Mouse (Mus musculus) adrenal gland, postnatal 10 days (tissue): ENCODE results near the gene Dbn1. TPM values are rescaled to one million over a fixed set of nuclear protein-coding genes. Genes with fewer than 3 reads are reported as not detected.
"Not testable (repeated sequence)": the region's sequence is repeated elsewhere in the genome, so short reads cannot be mapped to it uniquely, and the experiment has no call there.

Experiments
- DNase-seq: peaks from one replicate; pipeline ENCODE4 v3.0.0; 2021; ENCODE audit warnings: mixed read lengths
- microRNA-seq: library from miRNA; unstranded; fragments of <30 nt; microRNA quantifications from one replicate; pipeline ENCODE4 v1.2.0, GENCODE M21; 2021
- total RNA-seq, 2 experiments: library from RNA; stranded (reverse); gene quantifications; 2 replicates each; pipeline ENCODE4 v1.2.3; 2021

Gene Dbn1
- total RNA-seq, 2 experiments from 2014 or later, result 32.1 to 41.6 TPM

DNA sequence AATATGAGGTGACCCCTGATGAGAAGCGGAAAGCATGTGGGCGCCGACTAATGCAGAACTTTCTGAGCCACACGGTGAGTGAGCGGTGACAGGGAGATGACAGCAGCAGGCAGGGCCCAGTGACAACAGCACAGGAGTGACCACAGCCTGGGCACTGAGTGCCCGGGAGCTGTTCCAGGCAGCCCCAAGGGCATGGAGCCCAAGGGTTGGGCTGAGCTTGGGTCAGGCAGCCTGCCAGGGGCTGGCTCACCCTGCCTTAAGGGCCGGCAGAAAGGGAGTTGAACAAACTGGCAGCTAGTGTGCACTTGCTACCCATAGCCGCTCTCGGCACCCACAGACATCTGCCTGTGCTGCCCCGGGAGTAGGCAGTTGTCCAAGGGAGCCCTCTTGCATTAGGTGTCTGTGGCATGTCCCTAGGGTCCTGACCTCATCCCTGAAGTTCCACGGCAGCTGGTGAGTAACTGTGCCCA, 37.4 kb downstream of the Dbn1 start:
- peak; percentile 94 for DNase-seq

GRCm38 (mm10) chr13:55449679-55450441, 38.1 kb downstream of the Dbn1 start:
- no peak for DNase-seq

DNA sequence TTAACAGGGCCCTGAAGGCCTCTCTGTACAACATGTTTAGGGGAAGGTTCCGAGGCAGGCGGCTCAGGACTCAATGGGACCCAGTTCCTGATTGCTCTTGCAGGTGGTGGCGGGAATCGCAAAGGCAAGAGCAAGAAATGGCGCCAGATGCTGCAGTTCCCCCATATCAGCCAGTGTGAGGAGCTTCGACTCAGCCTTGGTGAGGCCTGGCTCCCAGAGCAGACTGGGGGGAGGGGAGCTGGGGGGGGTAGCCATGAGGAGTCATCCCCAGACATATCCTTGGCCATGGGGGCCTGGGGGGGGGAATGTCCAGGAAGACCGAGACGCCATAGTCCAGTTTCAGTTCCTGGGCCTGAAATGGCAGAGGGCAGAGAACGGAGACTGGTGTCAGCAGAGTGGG, 38.7 kb downstream of the Dbn1 start:
- DNase-seq, result no peak

DNA sequence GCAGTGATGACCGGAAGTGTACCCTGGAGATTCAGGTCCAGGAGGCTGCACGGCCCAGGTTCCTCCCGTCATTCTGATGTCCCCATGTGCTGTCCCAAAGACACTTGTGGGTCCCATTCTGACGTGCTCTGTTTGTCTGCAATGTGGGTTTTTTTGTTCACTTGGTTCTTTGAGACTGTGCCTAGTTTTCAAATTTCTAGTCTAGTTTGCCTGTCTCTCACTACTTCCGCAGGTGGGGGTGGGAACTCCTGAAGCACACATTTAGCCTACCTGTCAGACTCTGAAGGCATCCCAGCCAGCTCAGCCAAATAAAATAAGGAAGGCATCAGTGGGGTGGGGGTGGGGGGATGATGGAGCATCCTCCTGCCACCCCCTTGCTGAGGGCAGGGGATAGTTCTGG, 39.8 kb downstream of the Dbn1 start:
- DNase-seq, result no peak

- no peak for DNase-seq
Measured at GRCm38 (mm10) chr13:55447543-55447943, 40.4 kb downstream of the Dbn1 start.

- no peak for DNase-seq
Measured at GRCm38 (mm10) chr13:55446483-55447105, 41.3 kb downstream of the Dbn1 start.

DNA sequence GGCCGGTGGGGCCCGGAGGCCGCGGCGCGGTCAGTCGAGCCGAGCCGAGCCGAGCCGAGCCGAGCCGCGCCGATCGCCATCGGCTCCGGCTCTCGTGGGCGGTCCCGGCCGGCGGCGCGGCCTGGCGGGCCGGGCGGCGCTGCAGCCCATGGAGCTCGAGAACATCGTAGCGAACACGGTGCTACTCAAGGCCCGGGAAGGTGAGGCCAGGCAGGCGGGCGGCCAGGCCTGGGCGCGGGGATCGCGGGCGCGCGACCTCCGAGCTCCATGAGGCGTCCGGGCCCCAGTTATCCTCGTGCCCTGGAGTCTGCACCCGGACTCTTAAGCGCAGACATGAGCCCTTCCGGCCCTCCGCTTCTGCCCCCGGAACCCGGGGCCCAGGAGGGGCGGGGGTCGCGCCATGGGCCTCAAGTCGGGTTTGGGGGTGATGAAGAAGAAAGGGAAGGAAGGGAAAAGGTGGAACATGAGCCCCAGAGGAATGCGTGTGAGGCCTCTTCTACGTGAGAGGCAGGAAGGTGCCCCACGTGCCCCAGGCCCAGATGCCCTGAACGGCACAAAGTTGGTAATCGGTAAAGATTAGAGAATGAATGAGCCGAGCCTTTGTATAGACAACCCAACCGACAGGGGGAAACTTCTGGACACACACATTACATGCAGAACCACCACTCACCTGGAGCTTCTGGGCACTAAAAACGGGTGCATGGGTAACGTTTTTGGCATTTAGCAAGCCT, 42.4 kb downstream of the Dbn1 start:
- no peak for DNase-seq

GRCm38 (mm10) chr13:55444937-55445315, 43.0 kb downstream of the Dbn1 start, which contains the start of gene Grk6:
Gene Grk6 (plus strand): TSS chr13:55445072.
- DNase-seq, result peak; percentile 99

DNA sequence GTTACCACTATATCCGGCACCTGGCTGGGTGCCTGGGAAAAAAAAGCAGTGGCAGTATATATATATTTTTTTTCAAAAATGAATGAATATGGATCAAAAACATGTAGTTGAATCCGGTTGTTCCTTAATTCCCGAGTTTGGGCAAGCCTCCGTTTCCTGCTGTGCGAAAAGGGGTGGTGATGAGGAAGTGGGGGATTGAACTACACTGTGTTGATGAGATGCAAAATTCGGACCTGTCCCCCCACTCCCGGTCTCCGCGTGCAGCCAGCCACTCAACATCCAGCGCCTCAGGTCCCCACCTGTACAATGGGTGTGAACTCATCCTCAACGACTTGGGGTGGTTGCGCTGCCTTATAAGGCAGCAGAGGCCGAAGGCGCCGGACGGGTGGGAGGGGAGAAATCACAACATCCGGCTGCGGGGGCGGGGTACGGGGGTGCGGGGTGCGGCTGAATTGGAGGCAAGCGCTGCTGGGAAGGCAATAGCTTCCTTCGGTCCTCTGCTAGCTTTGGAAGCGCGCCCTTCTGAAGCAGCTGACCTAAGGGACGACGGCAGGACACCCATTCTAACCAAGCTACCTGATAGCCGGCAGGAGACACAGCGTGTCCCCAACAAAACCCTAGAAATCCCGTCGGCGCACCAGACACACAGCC, 43.5 kb downstream of the Dbn1 start:
- DNase-seq, result no peak

GRCm38 (mm10) chr13:55443799-55444285, 44.1 kb downstream of the Dbn1 start:
- no peak for DNase-seq

DNA sequence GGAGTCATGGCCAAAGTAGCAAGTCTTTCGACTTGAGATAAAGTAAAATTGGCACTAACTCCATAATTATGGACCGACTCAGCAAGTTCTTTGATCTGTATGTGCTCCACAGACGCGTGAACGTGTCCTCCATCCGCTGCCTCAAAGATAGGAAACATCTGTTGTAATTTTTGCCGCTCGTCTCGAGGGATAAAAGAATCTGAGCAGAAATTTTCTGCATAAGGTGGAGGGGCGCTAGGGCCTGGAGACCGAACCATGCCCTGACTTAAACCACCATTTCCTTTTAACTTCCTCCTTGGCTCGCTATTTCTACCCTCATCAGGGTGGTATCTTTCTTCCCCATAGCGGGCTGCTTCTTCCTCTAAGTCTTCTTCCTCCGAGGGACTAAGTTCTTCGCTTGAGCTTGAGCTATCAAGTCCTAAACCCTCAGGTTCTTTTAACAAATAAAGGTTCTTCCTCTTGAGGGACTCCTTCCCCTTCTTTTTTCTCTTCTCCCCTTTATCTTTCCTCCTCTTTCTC, 50.7 kb downstream of the Dbn1 start:
- not testable (repeated sequence) for DNase-seq

DNA sequence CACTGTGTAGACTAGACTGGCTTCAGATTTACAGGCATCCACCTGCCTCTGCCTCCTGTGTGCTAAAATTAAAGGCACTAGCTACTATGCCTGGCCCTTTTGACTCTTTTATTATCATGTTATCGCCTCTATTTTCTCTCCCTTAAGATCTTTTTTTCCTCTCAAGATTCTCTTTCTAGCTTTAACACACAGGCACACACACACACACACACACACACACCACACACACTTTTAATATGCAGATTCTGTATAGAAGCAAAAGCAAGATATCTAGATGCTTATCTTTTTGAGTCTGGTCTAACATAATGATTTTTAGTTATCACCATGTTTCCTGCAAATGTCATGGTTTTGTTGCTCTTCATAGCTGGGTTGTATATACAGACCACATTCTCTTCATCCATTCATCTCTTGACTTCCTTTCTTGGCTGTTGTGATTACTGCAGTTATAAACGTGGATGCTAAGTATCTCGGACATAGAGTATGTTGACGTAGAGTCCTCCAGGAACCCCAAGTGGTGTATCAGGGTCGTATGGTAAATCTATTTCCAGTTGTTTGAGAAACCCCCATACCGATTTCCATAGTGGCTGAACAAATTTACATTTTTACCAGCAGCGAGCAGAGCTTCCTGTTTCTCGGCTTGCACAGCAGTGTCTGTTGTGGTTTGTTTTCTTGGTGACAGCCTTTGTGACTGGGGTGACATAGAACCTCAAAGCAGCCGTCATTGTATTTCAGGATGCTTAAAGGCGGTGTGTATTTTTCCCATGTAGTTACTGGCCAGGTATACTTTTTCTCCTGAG, 55.8 kb downstream of the Dbn1 start:
- DNase-seq, result no peak

- no peak for DNase-seq
Measured at GRCm38 (mm10) chr13:55430566-55430965, 57.3 kb downstream of the Dbn1 start.

DNA sequence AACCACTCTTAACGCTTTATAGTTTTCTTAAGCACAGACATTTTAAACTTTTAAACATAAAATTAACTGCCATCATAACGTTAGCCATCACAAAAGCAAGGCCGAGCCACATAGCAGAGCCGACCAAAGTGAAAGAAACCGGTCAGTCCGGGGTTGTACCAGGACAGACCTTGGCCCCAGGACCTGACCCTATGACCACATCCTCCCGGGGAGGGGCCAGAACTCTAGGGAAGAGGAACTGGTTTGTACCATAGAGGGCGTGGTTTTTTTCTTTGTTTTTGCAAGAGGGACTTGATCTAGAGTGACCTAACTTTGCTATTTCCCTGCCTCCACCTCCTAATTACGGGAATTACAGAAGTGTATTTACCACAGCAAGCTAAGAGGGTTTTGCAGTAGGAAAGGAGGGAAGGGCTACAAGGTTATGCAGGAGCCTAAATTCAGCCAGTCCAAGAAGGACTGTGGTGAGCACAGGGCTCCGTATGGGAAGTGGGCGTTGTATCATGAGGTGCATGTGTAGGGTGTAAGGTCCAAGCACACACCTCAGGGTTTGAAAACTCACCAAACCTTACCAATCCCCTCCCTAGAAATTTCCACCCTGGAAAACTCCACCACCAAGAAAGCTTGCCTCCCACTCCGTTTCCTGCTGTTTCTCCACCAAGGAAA, 58.6 kb downstream of the Dbn1 start:
- peak; percentile 77 for DNase-seq

DNA sequence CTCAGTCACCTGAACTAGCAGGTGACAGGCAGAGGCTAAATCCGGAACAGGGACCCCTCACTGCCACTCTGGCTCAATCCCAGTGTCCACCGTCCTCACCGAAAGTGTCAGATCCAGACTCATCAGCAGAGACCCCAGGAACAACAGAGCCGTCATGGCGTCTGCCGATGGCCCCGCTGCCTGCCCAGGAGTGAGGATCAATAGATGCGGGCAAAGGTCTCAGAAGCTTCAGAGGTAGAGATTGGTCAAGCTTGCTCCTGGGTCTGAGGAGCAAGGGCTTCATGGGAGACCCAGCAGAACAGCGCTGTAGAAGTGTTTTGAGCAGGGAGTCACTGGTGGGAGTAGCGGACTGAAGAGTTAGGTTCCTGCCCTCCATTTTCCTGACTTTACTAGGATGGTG, 61.3 kb downstream of the Dbn1 start, which contains the start of gene F12:
TSS of gene F12 (minus strand) at position 181 of the 400 bp plus-strand sequence.
- no peak for DNase-seq

Small RNA genes within 50 kb of the gene (microRNA-seq; reads per million reads assigned to microRNA genes)
- gene Mir6943 (2.8 reads per million), gene Mir6944 (8.3 reads per million, percentile 12 among the genes with 10 or more reads in this experiment), gene Mir6945 (2.3 reads per million)

Other genes starting within 250 kb of the Dbn1 start
- 100 to 1,000 TPM; 168 to 185 TPM for gene Prelid1, start 167.6 kb downstream of the Dbn1 start, total RNA-seq
- gene Rab24, start 166.2 kb downstream of the Dbn1 start, total RNA-seq, result 10 to 100 TPM; 54.8 to 67.8 TPM
- 10 to 100 TPM; 11.0 to 12.8 TPM for gene Mxd3, start 158.3 kb downstream of the Dbn1 start, total RNA-seq
- 100 to 1,000 TPM; 105 to 113 TPM for gene Lman2, start 125.3 kb downstream of the Dbn1 start, total RNA-seq
- 1 to 10 TPM; 1.9 to 2.6 TPM for gene Rgs14, start 118.4 kb downstream of the Dbn1 start, total RNA-seq
- under 1 TPM in 1 of 2 experiments, not detected in 1; 0.42 TPM for gene Slc34a1, start 89.9 kb downstream of the Dbn1 start, total RNA-seq
- not detected for gene Pfn3, start 72.9 kb downstream of the Dbn1 start, total RNA-seq
- 100 to 1,000 TPM in 1 of 2 experiments, 10 to 100 TPM in 1; 39.7 to 101 TPM for gene F12, start 61.3 kb downstream of the Dbn1 start, total RNA-seq
- gene Grk6, start 43.0 kb downstream of the Dbn1 start, total RNA-seq, result 10 to 100 TPM; 40.2 to 47.0 TPM
- 1 to 10 TPM; 3.7 to 4.2 TPM for gene Prr7, start 23.8 kb downstream of the Dbn1 start, total RNA-seq
- gene Pdlim7, start 25.6 kb upstream of the Dbn1 start, total RNA-seq, result 10 to 100 TPM; 31.6 to 39.4 TPM
- gene Dok3, start 41.2 kb upstream of the Dbn1 start, total RNA-seq, result 1 to 10 TPM; 5.0 to 5.1 TPM
- gene Ddx41, start 48.5 kb upstream of the Dbn1 start, total RNA-seq, result 10 to 100 TPM; 38.5 to 39.9 TPM
- gene Fam193b, start 83.0 kb upstream of the Dbn1 start, total RNA-seq, result 10 to 100 TPM; 32.4 to 52.0 TPM
- gene Tmed9, start 85.6 kb upstream of the Dbn1 start, total RNA-seq, result 100 to 1,000 TPM; 144 to 146 TPM
- 10 to 100 TPM; 11.7 to 14.9 TPM for gene B4galt7, start 111.8 kb upstream of the Dbn1 start, total RNA-seq
- gene Caml, start 134.9 kb upstream of the Dbn1 start, total RNA-seq, result 10 to 100 TPM; 27.4 to 28.4 TPM
- 10 to 100 TPM; 30.6 to 36.4 TPM for gene Ddx46, start 146.9 kb upstream of the Dbn1 start, total RNA-seq
- gene B230219D22Rik, start 205.0 kb upstream of the Dbn1 start, total RNA-seq, result 10 to 100 TPM; 52.5 to 53.8 TPM
- 10 to 100 TPM; 53.2 to 55.6 TPM for gene Txndc15, start 226.5 kb upstream of the Dbn1 start, total RNA-seq
- gene Pcbd2, start 239.3 kb upstream of the Dbn1 start, total RNA-seq, result 10 to 100 TPM; 73.5 to 74.7 TPM